ENCODE assay signal across 8 mouse cellular contexts in genomic region chr15:100598287-100598882, GRCm38 (mm10). TPM values are rescaled to one million over a fixed set of nuclear protein-coding genes. Genes with fewer than 3 reads are reported as not detected.
DNase-seq lines count a peak whose midpoint lies in the region; ATAC-seq and TF ChIP-seq lines count a peak whose summit lies in the region.

No protein-coding gene starts in this region.

- H3K9me3 ChIP-seq in hindbrain, postnatal 0 days (ENCODE audit: low read length): no peaks in the 10 kb centered on the region

- no peak for TF ChIP-seq POLR2A in spleen, adult 2 months (IDR thresholded peaks at IDR 0.05; ENCODE audit: low read depth, low read length)

- peak overlapping the region; percentile 98 for H3K9ac ChIP-seq in hindbrain, postnatal 0 days (replicated peaks; ENCODE audit: low read length)

- peak overlapping the region; percentile 83 for H3K4me2 ChIP-seq in hindbrain, postnatal 0 days (ENCODE audit: low read depth, low read length)

- peaks cover 7% of the 10 kb centered on the region for H3K4me1 ChIP-seq in spleen, adult 2 months (ENCODE audit: control insufficient read depth, insufficient read depth, insufficient read length)
- H3K4me1 ChIP-seq in hindbrain, postnatal 0 days (ENCODE audit: insufficient read depth, low read length): peaks cover 10% of the 10 kb centered on the region; the same call in 1 of the 2 replicates

- peak overlapping the region; percentile 71 for H3K27ac ChIP-seq in spleen, adult 2 months (ENCODE audit: insufficient read depth, low read length)
- peak overlapping the region; percentile 88; the same call in 1 of the 2 replicates for H3K27ac ChIP-seq in hindbrain, postnatal 0 days

- no peaks in the 10 kb centered on the region for H3K36me3 ChIP-seq in spleen, adult 2 months (ENCODE audit: control insufficient read depth, insufficient read depth, low read length)
- no peaks in the 10 kb centered on the region for H3K36me3 ChIP-seq in hindbrain, postnatal 0 days (ENCODE audit: insufficient read depth, low read length)

- ATAC-seq in hindbrain, postnatal 0 days: no peak
- no peak for ATAC-seq in erythroid progenitor cell, adult 5-6 weeks (replicated peaks; ENCODE audit: low FRiP score, poor library complexity, severe bottlenecking)

- TF ChIP-seq CTCF in spleen, adult 2 months (IDR thresholded peaks at IDR 0.05; ENCODE audit: extremely low read depth, insufficient read depth, insufficient read length, insufficient replicate concordance): no peak
- no peak for TF ChIP-seq CTCF in hindbrain, postnatal 0 days (IDR thresholded peaks at IDR 0.05; ENCODE audit: low read depth)

- no peaks in the 10 kb centered on the region for H3K27me3 ChIP-seq in spleen, adult 2 months (ENCODE audit: control insufficient read depth, insufficient read depth, low read length)
- H3K27me3 ChIP-seq in hindbrain, postnatal 0 days (ENCODE audit: insufficient read depth, low read length): no peaks in the 10 kb centered on the region

- H3K4me3 ChIP-seq in spleen, adult 2 months (ENCODE audit: extremely low read depth, insufficient read depth, insufficient read length): peak overlapping the region; percentile 78
- H3K4me3 ChIP-seq in hindbrain, postnatal 0 days (ENCODE audit: low read length): peak overlapping the region; percentile 79

- 18% methylated on average over 9 of the region's 9 CpGs for whole genome bisulfite sequencing in spleen, adult 2 months
- WGBS in hindbrain, postnatal 0 days: 27% methylated on average over 9 of the region's 9 CpGs

- no peak for DNase-seq in spleen, adult 2 months (ENCODE audit: low read depth in 1 of 2, low spot score in 2 of 2)
- no peak for DNase-seq in spleen, postnatal 4 days (ENCODE audit: low spot score in 2 of 2)
- DNase-seq in hindbrain, postnatal 0 days (ENCODE audit: low spot score): no peak
- DNase-seq in lung, postnatal 14 days: peak; percentile 47
- DNase-seq in thymus, postnatal 14 days: peak; percentile 68
- DNase-seq in layer of hippocampus, adult 9-10 months (ENCODE audit: low spot score): no peak
- no peak for DNase-seq in urinary bladder, adult 18-20 months (ENCODE audit: low spot score in 2 of 2)

RNA-seq across cellular contexts. Expression of gene Pou6f1, which starts 1.4 kb away (rescaled TPM):
- polyA plus RNA-seq in spleen, adult 2 months (2012; rRNA removed): 31.8 and 38.4 TPM in 2 replicates
- total RNA-seq in hindbrain, postnatal 0 days (2014; rRNA removed): 84.1 and 85.2 TPM in 2 replicates
- polyA plus RNA-seq in hindbrain, postnatal 0 days (2015; fragmentation: Nextera tagmentation; extraction: Ambion mirVana): 23.8 and 24.9 TPM in 2 replicates
- total RNA-seq in erythroid progenitor cell, adult 5-6 weeks (2015; ENCODE audit: low replicate concordance): 3.2 and 4.6 TPM in 2 replicates
- total RNA-seq in erythroid progenitor cell, adult 5-6 weeks (2017; ENCODE audit: low replicate concordance): 1.7 TPM in 1 of 2 replicates, not detected in the other

RNA-seq across cellular contexts. Expression of gene Dazap2, which starts 16.8 kb away (rescaled TPM):
- polyA plus RNA-seq in spleen, adult 2 months (2012; rRNA removed): 612 and 971 TPM in 2 replicates
- total RNA-seq in hindbrain, postnatal 0 days (2014; rRNA removed): 108 and 141 TPM in 2 replicates
- 156 and 164 TPM in 2 replicates for polyA plus RNA-seq in hindbrain, postnatal 0 days (2015; fragmentation: Nextera tagmentation; extraction: Ambion mirVana)
- total RNA-seq in erythroid progenitor cell, adult 5-6 weeks (2015; ENCODE audit: low replicate concordance): 203 and 210 TPM in 2 replicates
- 79.8 and 101 TPM in 2 replicates for total RNA-seq in erythroid progenitor cell, adult 5-6 weeks (2017; ENCODE audit: low replicate concordance)

RNA-seq across cellular contexts. Expression of gene Smagp, which starts 38.4 kb away (rescaled TPM):
- 29.2 and 33.1 TPM in 2 replicates for polyA plus RNA-seq in spleen, adult 2 months (2012; rRNA removed)
- 2.7 and 5.8 TPM in 2 replicates for total RNA-seq in hindbrain, postnatal 0 days (2014; rRNA removed)
- polyA plus RNA-seq in hindbrain, postnatal 0 days (2015; fragmentation: Nextera tagmentation; extraction: Ambion mirVana): 3.3 and 4.3 TPM in 2 replicates
- 3.6 TPM in 1 of 2 replicates, not detected in the other for total RNA-seq in erythroid progenitor cell, adult 5-6 weeks (2015; ENCODE audit: low replicate concordance)
- total RNA-seq in erythroid progenitor cell, adult 5-6 weeks (2017; ENCODE audit: low replicate concordance): 2.6 TPM in 1 of 2 replicates, not detected in the other

RNA-seq across cellular contexts. Expression of gene Tfcp2, which starts 46.6 kb away (rescaled TPM):
- 3.8 and 4.5 TPM in 2 replicates for polyA plus RNA-seq in spleen, adult 2 months (2012; rRNA removed)
- total RNA-seq in hindbrain, postnatal 0 days (2014; rRNA removed): 27.1 and 45.7 TPM in 2 replicates
- polyA plus RNA-seq in hindbrain, postnatal 0 days (2015; fragmentation: Nextera tagmentation; extraction: Ambion mirVana): 34.9 and 35.6 TPM in 2 replicates
- 5.0 and 17.7 TPM in 2 replicates for total RNA-seq in erythroid progenitor cell, adult 5-6 weeks (2015; ENCODE audit: low replicate concordance)
- 17.1 and 21.6 TPM in 2 replicates for total RNA-seq in erythroid progenitor cell, adult 5-6 weeks (2017; ENCODE audit: low replicate concordance)

Comparison
In these comparisons a context has a peak if more than half of its experiments do, and no peak if none do; other contexts are left out.
1. DNase-seq: peak in lung, postnatal 14 days (single experiment) and thymus, postnatal 14 days (single experiment); none in spleen, adult 2 months (0 of 2), spleen, postnatal 4 days (0 of 2), hindbrain, postnatal 0 days (single experiment), layer of hippocampus, adult 9-10 months (single experiment) and urinary bladder, adult 18-20 months (0 of 2).
2. RNA of gene Pou6f1, which starts 1.4 kb away (total RNA-seq): 84.1 to 85.2 TPM in hindbrain, postnatal 0 days; 1.7 to 4.6 TPM in erythroid progenitor cell, adult 5-6 weeks; every median in the first group is over 10 times any median in the second.